Mouse (Mus musculus) heart, embryonic 10.5 days (tissue): ENCODE results near the gene Tulp2. TPM values are rescaled to one million over a fixed set of nuclear protein-coding genes. Genes with fewer than 3 reads are reported as not detected.
"Not testable (repeated sequence)": the region's sequence is repeated elsewhere in the genome, so short reads cannot be mapped to it uniquely, and the experiment has no call there.

ENCODE experiments used
- DNase-seq: peaks from one replicate; pipeline ENCODE4 v3.0.0-alpha.2; 2017; ENCODE audit warnings: low spot score
- H3K27ac ChIP-seq: fragments of 300-500 bp; sonication (generic); 2 replicates; pipeline ENCODE4 v1.5.1; 2016; ENCODE audit warnings: mild to moderate bottlenecking
- H3K27me3 ChIP-seq: fragments of 300-500 bp; sonication (generic); 2 replicates; pipeline ENCODE4 v1.6.1; 2016; ENCODE audit warnings: mild to moderate bottlenecking; ENCODE audit not compliant: poor library complexity, insufficient read depth, severe bottlenecking
- H3K36me3 ChIP-seq: fragments of 300-500 bp; sonication (generic); 2 replicates; pipeline ENCODE4 v1.6.1; 2016; ENCODE audit warnings: mild to moderate bottlenecking, moderate library complexity
- H3K4me1 ChIP-seq: fragments of 300-500 bp; sonication (generic); 2 replicates; pipeline ENCODE4 v1.6.1; 2016; ENCODE audit warnings: mild to moderate bottlenecking
- H3K4me3 ChIP-seq: fragments of 300-500 bp; sonication (generic); 2 replicates; pipeline ENCODE4 v1.5.1; 2016; ENCODE audit warnings: mild to moderate bottlenecking, moderate library complexity
- H3K9me3 ChIP-seq: fragments of 300-500 bp; sonication (generic); 2 replicates; pipeline ENCODE4 v1.6.1; 2016; ENCODE audit warnings: mild to moderate bottlenecking, moderate library complexity
- WGBS: fragments of 180-500 bp; shearing (Covaris S2); methylation state at CpG from one replicate; pipeline ENCODE4 v1.1.7; 2016; 5-methylcytosine and 5-hydroxymethylcytosine counted together
- polyA plus RNA-seq: library from polyadenylated mRNA; unstranded; fragments of >200 nt; fragmentation: Nextera tagmentation; extraction: Ambion mirVana; gene quantifications from 2 replicates; pipeline ENCODE4 v1.2.1, GENCODE M21; 2016

Gene Tulp2
- polyA plus RNA-seq, 1 experiment from 2014 or later = 2.9 TPM

GRCm38 (mm10) chr7:45451344-45451982 lies 30.2 kb upstream of the Tulp2 start:
- Histone ChIP-seq H3K27me3 (no peaks in the 10 kb centered on the region), H3K4me3 (no peak overlapping the region), H3K36me3 (peaks cover 79% of the 10 kb centered on the region), H3K4me1 (peaks cover 14% of the 10 kb centered on the region; the same call in 1 of the 2 replicates), H3K27ac (no peak overlapping the region), H3K9me3 (no peaks in the 10 kb centered on the region)
- WGBS = 52% methylated on average over 23 of the region's 23 CpGs
- peak; percentile 92 for DNase-seq

- no peak overlapping the region for H3K4me3 ChIP-seq
- H3K36me3 ChIP-seq = peaks cover 77% of the 10 kb centered on the region
- no peak for DNase-seq
- H3K27ac ChIP-seq = no peak overlapping the region
- H3K4me1 ChIP-seq = peaks cover 29% of the 10 kb centered on the region
- 84% methylated on average over 15 of the region's 15 CpGs for WGBS
- no peaks in the 10 kb centered on the region for H3K9me3 ChIP-seq
- H3K27me3 ChIP-seq = no peaks in the 10 kb centered on the region
These were observed 26.7 kb upstream of the Tulp2 start for GRCm38 (mm10) chr7:45454971-45455370.

DNA sequence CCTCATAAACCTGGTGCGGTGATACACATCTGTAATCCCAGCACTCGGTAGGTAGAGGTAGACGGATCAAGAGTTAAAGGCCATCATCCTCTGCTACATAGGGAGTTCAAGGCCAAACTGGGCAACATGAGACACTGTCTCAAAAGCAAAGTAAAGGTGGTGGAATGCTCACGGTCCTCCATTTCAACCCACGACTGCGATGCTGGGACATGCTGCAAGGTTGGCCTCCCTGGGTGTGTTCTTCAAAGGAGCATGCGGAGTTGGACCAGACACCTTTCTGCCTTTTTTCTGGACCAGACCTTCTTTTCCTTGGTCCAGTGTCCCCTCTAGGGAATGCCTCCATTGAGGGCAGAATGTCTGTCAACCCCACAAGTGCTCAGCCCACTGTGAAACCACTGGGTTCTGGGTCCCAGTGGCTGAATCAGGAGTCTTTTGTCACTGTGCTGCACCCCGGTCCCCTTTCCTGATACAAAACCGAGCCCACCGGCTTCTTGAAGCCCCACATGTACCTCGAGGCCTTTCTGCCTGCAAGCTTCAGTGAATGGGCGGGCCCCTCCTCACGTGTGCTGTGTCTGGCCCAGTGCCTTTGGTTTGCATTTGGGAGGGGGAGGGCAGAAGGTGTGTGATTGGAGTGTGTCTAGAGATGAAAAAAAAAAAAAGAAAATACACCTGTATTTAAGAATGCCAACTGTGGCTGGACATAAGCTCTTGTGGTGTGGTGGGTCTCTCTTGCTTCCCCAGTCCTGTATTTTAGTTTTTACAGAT lies 25.6 kb upstream of the Tulp2 start:
- Histone ChIP-seq H3K4me3 (no peak overlapping the region), H3K9me3 (no peaks in the 10 kb centered on the region), H3K36me3 (peaks cover 75% of the 10 kb centered on the region), H3K4me1 (peaks cover 40% of the 10 kb centered on the region), H3K27ac (no peak overlapping the region; the same call in 1 of the 2 replicates), H3K27me3 (no peaks in the 10 kb centered on the region)
- WGBS = 73% methylated on average over 13 of the region's 13 CpGs
- DNase-seq = no peak

- Histone ChIP-seq H3K9me3 (no peaks in the 10 kb centered on the region), H3K4me3 (peak overlapping the region; percentile 79; the same call in 1 of the 2 replicates), H3K36me3 (peaks cover 73% of the 10 kb centered on the region), H3K27ac (peak overlapping the region; percentile 43; the same call in 1 of the 2 replicates), H3K27me3 (no peaks in the 10 kb centered on the region), H3K4me1 (peaks cover 42% of the 10 kb centered on the region)
- 47% methylated on average over 9 of the region's 9 CpGs for WGBS
- DNase-seq = no peak
These were observed 24.9 kb upstream of the Tulp2 start for GRCm38 (mm10) chr7:45456721-45457203.

DNA sequence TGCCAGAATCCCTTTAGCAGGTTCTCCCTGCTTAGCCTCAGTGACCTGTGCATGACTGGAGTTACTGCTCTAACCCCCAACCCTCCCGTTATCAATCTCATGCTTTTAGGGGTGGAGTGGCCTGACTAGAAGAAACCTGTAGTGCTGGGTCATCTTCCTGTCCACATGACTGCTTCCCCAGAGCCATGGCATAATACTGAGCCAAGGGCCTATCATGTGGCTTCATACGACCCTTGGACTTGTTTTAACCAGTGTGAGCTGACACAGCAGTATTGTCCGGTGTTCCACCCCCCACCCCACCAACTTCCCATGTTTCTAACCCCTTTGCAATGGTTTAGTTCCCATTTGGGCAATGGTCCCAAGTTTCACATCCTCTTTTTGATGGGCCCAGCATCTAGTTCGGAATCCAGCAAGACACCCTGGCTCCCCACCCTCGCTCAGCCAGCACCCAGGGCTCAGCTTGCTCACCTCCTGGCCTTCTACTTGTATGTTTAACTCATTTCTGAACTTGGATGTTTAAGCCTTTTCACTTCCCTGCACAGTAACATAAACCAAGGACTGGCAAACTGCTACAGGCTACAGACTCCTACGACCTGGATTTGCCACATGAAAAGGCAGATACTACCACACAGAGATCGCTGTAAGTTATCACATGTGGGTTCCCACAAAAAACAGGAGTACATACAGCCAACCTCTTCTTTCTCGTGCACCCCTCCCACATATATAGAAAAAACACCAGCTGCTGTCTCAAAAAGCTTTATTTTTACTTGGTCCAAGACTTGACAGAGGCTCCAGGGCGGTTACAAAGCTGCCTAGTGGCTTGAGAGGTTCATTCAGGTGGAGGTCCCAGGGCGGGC lies 24.2 kb upstream of the Tulp2 start:
- DNase-seq = no peak
- no peaks in the 10 kb centered on the region for H3K27me3 ChIP-seq
- 61% methylated on average over 9 of the region's 10 CpGs for WGBS
- peaks cover 72% of the 10 kb centered on the region for H3K36me3 ChIP-seq
- peak overlapping the region; percentile 94 for H3K27ac ChIP-seq
- H3K9me3 ChIP-seq = no peaks in the 10 kb centered on the region
- peak overlapping the region; percentile 79 for H3K4me3 ChIP-seq
- peaks cover 43% of the 10 kb centered on the region for H3K4me1 ChIP-seq

DNA sequence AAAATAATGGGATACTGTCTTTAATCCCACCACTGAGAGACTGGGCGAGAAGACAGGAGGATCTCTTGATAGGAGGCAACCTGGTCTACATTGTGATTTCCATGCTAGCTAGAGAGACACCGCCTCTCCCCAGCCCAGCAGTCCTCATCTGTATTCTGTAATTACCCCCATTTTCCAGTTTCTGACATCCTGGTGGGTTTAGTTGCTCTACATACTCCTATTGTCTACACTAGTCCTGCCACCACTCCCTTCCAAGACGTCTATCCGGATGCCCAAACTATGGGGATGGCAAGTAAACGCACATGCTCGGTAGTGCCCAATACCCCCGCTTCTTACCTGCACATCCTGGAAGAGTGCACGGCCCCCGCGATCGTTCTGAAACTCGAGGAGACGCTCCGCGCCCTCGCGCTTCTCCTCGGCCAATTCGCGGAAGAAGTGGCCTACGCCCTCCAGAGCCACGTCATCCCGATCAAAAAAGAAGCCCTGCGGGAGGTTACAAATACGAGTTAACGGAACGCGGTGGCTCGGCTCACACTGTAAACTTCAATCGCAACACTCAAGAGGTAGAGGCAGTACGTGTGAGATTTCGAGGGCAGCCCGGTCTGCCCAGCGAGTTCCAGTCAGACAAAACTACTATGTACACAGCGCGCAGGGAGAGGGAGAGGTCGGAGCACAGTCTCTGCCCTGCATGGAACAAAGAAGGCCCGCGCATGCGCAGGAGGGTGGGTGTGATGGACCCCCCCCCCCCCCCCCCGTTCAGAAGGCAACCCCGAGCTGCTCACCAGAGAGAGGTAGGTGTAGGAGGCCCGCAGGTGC lies 22.7 kb upstream of the Tulp2 start:
- peak; percentile 92 for DNase-seq
- Histone ChIP-seq H3K27me3 (no peaks in the 10 kb centered on the region), H3K4me3 (peak overlapping the region; percentile 79), H3K27ac (peak overlapping the region; percentile 94), H3K4me1 (peaks cover 43% of the 10 kb centered on the region), H3K9me3 (no peaks in the 10 kb centered on the region), H3K36me3 (peaks cover 72% of the 10 kb centered on the region)
- 1% methylated on average over 43 of the region's 43 CpGs for WGBS

- not testable (repeated sequence) for H3K9me3 ChIP-seq, H3K27me3 ChIP-seq
- Histone ChIP-seq H3K4me1 (peaks cover 43% of the 10 kb centered on the region), H3K4me3 (peak within 1 kb of the TSS; percentile 79), H3K36me3 (peaks cover 71% of the 10 kb centered on the region), H3K27ac (peak within 1 kb of the TSS; percentile 94)
- DNase-seq = peak; percentile 100
- WGBS = under 1% methylated on average over 37 of the region's 37 CpGs
These were observed 22.0 kb upstream of the Tulp2 start, which contains the start of gene Ftl1 for GRCm38 (mm10) chr7:45459564-45460140. Ftl1 (minus strand) TSS chr7:45459884.

DNA sequence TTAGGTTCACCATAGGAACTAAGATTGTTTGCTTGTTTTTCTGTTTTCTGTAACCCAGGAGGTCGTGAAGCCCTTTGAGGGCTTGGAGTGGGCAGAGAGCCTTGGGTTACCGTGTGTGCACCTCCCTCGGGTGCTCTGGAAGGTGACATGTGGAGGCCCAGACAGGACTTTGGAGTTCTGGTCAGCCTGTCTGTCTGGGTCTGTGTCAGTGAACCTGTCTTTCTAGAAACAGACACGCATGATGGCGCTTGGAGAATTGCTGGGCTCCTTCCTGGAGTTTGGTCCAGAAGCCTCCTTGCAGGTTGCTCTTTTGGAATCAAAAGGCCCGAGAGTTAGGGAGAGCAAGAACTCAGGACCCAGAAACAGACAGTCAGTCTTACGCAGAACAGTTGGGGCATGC lies 21.3 kb upstream of the Tulp2 start:
- no peak for DNase-seq
- no peaks in the 10 kb centered on the region for H3K27me3 ChIP-seq
- WGBS = 67% methylated on average over 7 of the region's 7 CpGs
- H3K36me3 ChIP-seq = peaks cover 71% of the 10 kb centered on the region
- H3K27ac ChIP-seq = peak overlapping the region; percentile 94
- H3K4me1 ChIP-seq = peaks cover 45% of the 10 kb centered on the region
- H3K9me3 ChIP-seq = no peaks in the 10 kb centered on the region
- H3K4me3 ChIP-seq = peak overlapping the region; percentile 79

GRCm38 (mm10) chr7:45460860-45461314 lies 20.8 kb upstream of the Tulp2 start:
- peak; percentile 94 for DNase-seq
- Histone ChIP-seq H3K27me3 (no peaks in the 10 kb centered on the region), H3K9me3 (no peaks in the 10 kb centered on the region), H3K36me3 (peaks cover 69% of the 10 kb centered on the region), H3K4me3 (peak overlapping the region; percentile 79), H3K4me1 (peaks cover 50% of the 10 kb centered on the region), H3K27ac (peak overlapping the region; percentile 94)
- 17% methylated on average over 13 of the region's 13 CpGs for WGBS

DNA sequence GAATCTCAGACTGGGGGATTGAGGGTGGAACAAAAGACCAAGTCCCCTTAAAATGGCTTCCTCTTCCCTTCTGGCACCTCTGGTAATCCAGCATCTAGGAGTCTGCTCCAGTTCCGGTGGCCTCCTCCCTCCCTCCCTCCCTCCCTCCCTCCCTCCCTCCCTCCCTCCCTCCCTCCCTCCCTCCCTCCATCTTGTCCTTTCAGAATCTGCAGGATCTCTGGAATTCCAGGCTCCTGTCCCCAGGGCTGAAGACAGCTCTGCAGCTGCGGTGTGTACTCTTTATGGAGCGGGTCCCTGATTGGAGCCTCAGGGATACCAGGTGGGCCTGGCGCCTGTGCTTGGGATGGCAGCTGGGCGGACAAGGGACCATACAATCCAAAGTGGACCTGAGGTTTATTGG lies 20.4 kb upstream of the Tulp2 start:
- Histone ChIP-seq H3K27ac (peak overlapping the region; percentile 94), H3K4me1 (peaks cover 55% of the 10 kb centered on the region), H3K4me3 (peak overlapping the region; percentile 79), H3K9me3 (no peaks in the 10 kb centered on the region), H3K27me3 (no peaks in the 10 kb centered on the region), H3K36me3 (peaks cover 66% of the 10 kb centered on the region)
- no peak for DNase-seq
- WGBS = 66% methylated on average over 4 of the region's 5 CpGs

DNA sequence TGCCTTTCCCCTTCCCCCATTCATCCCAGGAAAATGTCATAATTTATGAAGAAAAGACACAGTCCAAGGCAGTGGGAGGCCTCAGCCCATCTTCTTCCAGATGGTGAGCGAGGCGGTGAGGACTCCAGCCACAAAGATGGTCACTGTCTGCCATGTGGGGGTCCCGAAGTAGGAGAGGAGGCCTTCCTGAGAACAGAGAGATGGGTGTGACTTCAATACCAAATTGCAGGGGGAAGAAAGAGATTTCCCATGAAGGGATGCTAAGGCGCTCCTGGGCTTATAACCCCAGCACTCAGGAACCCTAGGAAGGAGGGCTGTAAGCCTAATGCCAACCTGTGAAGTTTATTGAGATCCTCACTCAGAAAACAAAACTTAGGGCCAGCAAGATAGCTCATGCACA lies 19.9 kb upstream of the Tulp2 start:
- no peak for DNase-seq
- WGBS = 89% methylated on average over 4 of the region's 4 CpGs
- Histone ChIP-seq H3K4me3 (no peak overlapping the region), H3K4me1 (peaks cover 54% of the 10 kb centered on the region), H3K9me3 (no peaks in the 10 kb centered on the region), H3K36me3 (peaks cover 66% of the 10 kb centered on the region), H3K27me3 (no peaks in the 10 kb centered on the region), H3K27ac (peak overlapping the region; percentile 94)
